Mouse (Mus musculus) ES-E14 (cell line): Measurements from ENCODE around the gene Npw. TPM values are rescaled to one million over a fixed set of nuclear protein-coding genes. Genes with fewer than 3 reads are reported as not detected.

Experiments
- DNase-seq: peaks from one replicate; pipeline ENCODE4 v3.0.0-alpha.2; 2013; ENCODE audit warnings: low read depth, low spot score
- H3K27ac ChIP-seq: 2 replicates; pipeline ENCODE4 v1.5.1; 2012; ENCODE audit warnings: low read depth, mild to moderate bottlenecking, low read length, moderate library complexity, mixed read lengths; ENCODE audit not compliant: poor library complexity, insufficient read depth, severe bottlenecking
- H3K36me3 ChIP-seq: 2 replicates; pipeline ENCODE4 v1.6.1; 2012; ENCODE audit warnings: mild to moderate bottlenecking, low read length, moderate library complexity, mixed read lengths; ENCODE audit not compliant: control insufficient read depth, poor library complexity, insufficient read depth, severe bottlenecking
- H3K4me1 ChIP-seq, 2 experiments: fragments of 150-350 bp in 1 of 2; sonication (generic) in 1 of 2; 2 replicates each; pipeline ENCODE4 v1.6.1; 2012; ENCODE audit warnings: low read length in 2 of 2, mild to moderate bottlenecking in 1 of 2, mixed read lengths in 1 of 2; ENCODE audit not compliant: control insufficient read depth in 2 of 2, insufficient read depth in 2 of 2, poor library complexity in 1 of 2
- H3K4me3 ChIP-seq, 2 experiments: fragments of 150-350 bp in 1 of 2; sonication (generic) in 1 of 2; 2 replicates each; pipeline ENCODE4 v1.5.1; 2012; ENCODE audit warnings: low read length in 2 of 2, low read depth in 1 of 2, mild to moderate bottlenecking in 1 of 2, mixed read lengths in 1 of 2; ENCODE audit not compliant: insufficient read depth in 1 of 2, poor library complexity in 1 of 2, severe bottlenecking in 1 of 2
- H3K9ac ChIP-seq: 2 replicates; pipeline ENCODE4 v1.6.1; 2012; ENCODE audit warnings: low read depth, mild to moderate bottlenecking, low read length, mixed read lengths; ENCODE audit not compliant: poor library complexity, insufficient read depth, severe bottlenecking
- H3K9me3 ChIP-seq: fragments of 150-350 bp; sonication (generic); 2 replicates; pipeline ENCODE4 v1.6.1; 2012; ENCODE audit warnings: low read depth, mild to moderate bottlenecking, low read length; ENCODE audit not compliant: control insufficient read depth, insufficient read depth
- CHD2 ChIP-seq: IDR thresholded peaks from 2 replicates; pipeline ENCODE4 v1.6.1; 2014; ENCODE audit warnings: mild to moderate bottlenecking, low read depth, low read length, inconsistent platforms
- HCFC1 ChIP-seq: IDR thresholded peaks from 2 replicates; pipeline ENCODE4 v1.6.1; 2012; ENCODE audit warnings: low read length, inconsistent platforms, borderline replicate concordance; ENCODE audit not compliant: insufficient read depth
- MAFK ChIP-seq: IDR thresholded peaks from 2 replicates; pipeline ENCODE4 v1.6.1; 2014; ENCODE audit warnings: mild to moderate bottlenecking, low read depth, low read length, inconsistent platforms; ENCODE audit not compliant: insufficient read depth
- ZC3H11A ChIP-seq: IDR thresholded peaks from 2 replicates; pipeline ENCODE4 v1.6.1; 2012; ENCODE audit warnings: low read depth, mild to moderate bottlenecking, inconsistent platforms, low read length, borderline replicate concordance
- ZNF384 ChIP-seq: IDR thresholded peaks from 2 replicates; pipeline ENCODE4 v1.6.1; 2012; ENCODE audit warnings: low read depth, low read length, inconsistent platforms
- in situ Hi-C, 2 experiments: fragments of 600-800 bp; cut with MboI; formaldehyde crosslinking; loops; one replicate each; pipeline ENCODE4 v1.15.1; 2025; ENCODE audit warnings: low sequenced_read_pairs in 2 of 2, inconsistent platforms in 1 of 2; ENCODE audit not compliant: unreplicated experiment in 2 of 2
- total RNA-seq: library from RNA; depleted of rRNA; stranded (reverse); fragments of 300-350 nt; gene quantifications from 2 replicates; pipeline ENCODE4 v1.2.3, GENCODE M21; 2012

The Npw gene
- total RNA-seq, 1 experiment, result 3.0 TPM

DNA sequence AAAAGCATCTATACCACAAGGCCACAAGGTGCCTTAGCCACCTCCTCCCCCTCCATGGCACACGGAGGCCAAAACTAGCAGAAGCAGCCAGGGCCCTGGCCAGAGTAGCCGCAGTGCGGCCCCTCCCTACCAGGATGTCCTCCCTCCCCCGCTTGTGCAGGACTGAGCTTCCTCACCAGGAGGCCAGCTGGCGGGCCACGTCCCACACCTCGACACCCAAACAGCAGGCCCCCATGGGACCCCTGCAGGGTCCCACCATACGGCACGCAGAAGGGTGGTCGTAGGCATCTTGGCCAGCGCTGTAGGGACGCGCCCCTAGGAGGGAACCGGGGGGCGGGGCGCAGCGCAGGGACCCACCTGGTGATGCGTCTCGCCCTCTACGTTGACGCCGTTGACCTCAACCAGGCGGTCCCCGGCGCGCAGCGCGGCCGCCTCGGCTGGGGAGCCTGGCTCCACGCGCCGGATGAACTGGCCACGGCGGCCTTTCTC lies 8.6 kb downstream of the Npw start:
- in situ Hi-C loops, result no loop called here
- DNase-seq, result no peak
- H3K27ac ChIP-seq, result no peak overlapping the region
- no peaks in the 10 kb centered on the region for H3K9me3 ChIP-seq
- peak overlapping the region; percentile 88 for H3K9ac ChIP-seq
- no peak for TF ChIP-seq HCFC1
- TF ChIP-seq CHD2, result no peak
- TF ChIP-seq MAFK, result no peak
- TF ChIP-seq ZC3H11A, result no peak
- no peaks in the 10 kb centered on the region for H3K36me3 ChIP-seq
- peaks cover 8 to 27% of the 10 kb centered on the region in 2 experiments; a peak in 3 of 4 replicates for H3K4me1 ChIP-seq
- H3K4me3 ChIP-seq, result peak overlapping the region; percentile 85 to 96

DNA sequence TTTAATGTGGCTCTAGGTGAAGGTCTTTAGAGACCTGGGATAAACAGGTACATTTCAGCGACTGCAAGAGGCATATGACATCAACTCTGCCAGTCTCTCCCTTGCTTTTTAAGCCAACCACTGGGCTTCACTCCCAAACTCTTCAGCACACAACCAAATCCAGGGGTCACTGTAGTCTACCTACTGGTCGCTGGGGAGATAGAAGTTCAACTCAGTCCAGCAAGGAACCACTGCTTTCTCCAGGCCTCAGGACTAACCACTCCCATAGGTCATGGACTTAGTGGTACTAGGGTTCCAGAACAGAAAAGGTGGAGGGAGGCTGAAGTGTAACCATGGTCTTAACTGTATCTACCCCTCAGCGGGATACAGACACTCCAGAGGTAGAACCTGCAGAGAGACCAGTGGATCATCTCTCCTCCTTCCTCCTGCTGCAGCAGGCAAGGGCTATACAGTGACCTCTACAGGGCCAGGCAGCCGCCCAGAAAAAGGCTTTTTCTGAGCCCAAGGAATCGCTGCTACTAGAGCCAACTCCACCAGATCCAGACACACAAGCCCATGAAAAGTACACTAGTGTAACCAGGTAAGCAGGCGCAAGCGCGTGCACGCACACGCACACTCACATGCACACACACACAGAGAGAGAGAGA lies 9.4 kb downstream of the Npw start:
- in situ Hi-C loops, result no loop called here
- Histone ChIP-seq H3K9me3 (no peaks in the 10 kb centered on the region), H3K36me3 (no peaks in the 10 kb centered on the region), H3K9ac (no peak overlapping the region), H3K27ac (no peak overlapping the region), H3K4me1 (peaks cover 10 to 31% of the 10 kb centered on the region in 2 experiments; a peak in 3 of 4 replicates), H3K4me3 (no peak overlapping the region)
- TF ChIP-seq MAFK, result no peak
- no peak for TF ChIP-seq ZNF384
- TF ChIP-seq HCFC1, result no peak
- TF ChIP-seq CHD2, result no peak
- TF ChIP-seq ZC3H11A, result no peak
- DNase-seq, result no peak

DNA sequence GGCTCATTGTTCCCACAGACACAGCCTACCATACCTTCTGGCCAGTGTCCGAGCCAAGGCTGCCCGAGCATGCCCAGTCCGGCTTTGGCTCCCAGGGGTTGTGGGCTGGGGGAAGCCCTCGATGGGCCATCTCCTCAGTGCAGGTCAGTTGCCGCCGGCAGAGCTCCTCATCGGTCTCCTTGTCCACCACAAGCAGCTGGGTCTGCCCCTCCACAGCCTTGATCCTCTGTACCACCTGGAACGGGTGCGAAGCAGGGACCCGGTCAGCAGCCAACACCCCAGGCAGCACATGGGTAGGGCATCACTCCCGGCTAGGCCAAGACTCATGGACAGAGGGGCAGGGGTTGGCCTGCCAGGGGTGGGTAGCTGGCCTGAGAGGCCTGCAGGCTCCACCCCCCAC lies 10.8 kb downstream of the Npw start:
- no peaks in the 10 kb centered on the region for H3K9me3 ChIP-seq
- peaks cover 10 to 31% of the 10 kb centered on the region in 2 experiments; a peak in 3 of 4 replicates for H3K4me1 ChIP-seq
- H3K36me3 ChIP-seq, result no peaks in the 10 kb centered on the region
- no peak for DNase-seq
- no peak for TF ChIP-seq HCFC1
- no peak overlapping the region for H3K27ac ChIP-seq
- in situ Hi-C loops, result no loop called here
- H3K4me3 ChIP-seq, result no peak overlapping the region
- H3K9ac ChIP-seq, result no peak overlapping the region

DNA sequence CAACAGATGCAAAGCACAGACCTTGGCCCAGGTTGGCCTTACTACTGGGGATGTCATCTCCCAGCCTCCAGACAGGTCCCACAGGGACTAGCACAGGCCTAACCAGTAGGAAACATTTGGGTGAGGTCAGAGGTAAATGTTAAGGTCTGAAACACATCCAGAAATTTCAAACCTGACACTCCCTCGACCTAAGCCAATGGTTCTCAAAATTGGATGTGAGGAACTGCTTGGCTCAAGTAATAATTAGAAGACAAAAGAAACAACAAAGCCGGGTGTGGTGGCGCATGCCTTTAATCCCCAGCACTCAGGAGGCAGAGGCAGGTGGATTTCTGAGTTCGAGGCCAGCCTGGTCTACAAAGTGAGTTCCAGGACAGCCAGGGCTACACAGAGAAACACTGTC lies 11.9 kb downstream of the Npw start:
- peaks cover 4% of the 10 kb centered on the region; the same call in 1 of the 2 replicates for H3K36me3 ChIP-seq
- no peak overlapping the region for H3K4me3 ChIP-seq
- H3K27ac ChIP-seq, result no peak overlapping the region
- no peak for TF ChIP-seq CHD2
- TF ChIP-seq ZNF384, result no peak
- no peak for TF ChIP-seq HCFC1
- H3K9me3 ChIP-seq, result no peaks in the 10 kb centered on the region
- in situ Hi-C loops, result no loop called here
- no peak for DNase-seq
- peaks cover 10 to 31% of the 10 kb centered on the region in 2 experiments; a peak in 3 of 4 replicates for H3K4me1 ChIP-seq
- H3K9ac ChIP-seq, result no peak overlapping the region

DNA sequence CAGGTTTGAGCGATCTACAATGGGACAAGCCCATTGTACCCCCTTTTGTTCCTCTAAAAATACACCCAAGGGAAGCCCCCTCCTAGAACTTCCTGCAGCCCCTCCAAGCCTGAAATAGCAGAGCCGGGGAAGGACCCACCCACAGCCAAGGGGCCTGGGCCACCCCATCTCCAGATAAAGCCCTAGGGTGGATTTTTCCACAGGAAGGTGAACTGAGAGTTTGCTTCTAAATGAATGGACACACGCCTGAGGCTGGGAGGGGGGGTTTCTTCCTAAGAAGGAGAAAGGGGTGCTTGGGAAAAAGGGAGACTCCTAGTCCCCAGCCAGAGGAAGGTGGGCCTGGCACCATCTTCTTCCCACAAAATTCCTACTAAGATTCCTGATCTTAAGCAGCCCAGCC lies 12.3 kb downstream of the Npw start:
- H3K27ac ChIP-seq, result no peak overlapping the region
- in situ Hi-C loops, result no loop called here
- no peak overlapping the region for H3K9ac ChIP-seq
- DNase-seq, result no peak
- H3K4me3 ChIP-seq, result no peak overlapping the region
- H3K36me3 ChIP-seq, result peaks cover 4% of the 10 kb centered on the region; the same call in 1 of the 2 replicates
- H3K4me1 ChIP-seq, result peaks cover 10 to 31% of the 10 kb centered on the region in 2 experiments; a peak in 3 of 4 replicates
- TF ChIP-seq HCFC1, result no peak
- no peak for TF ChIP-seq CHD2
- TF ChIP-seq MAFK, result no peak
- TF ChIP-seq ZC3H11A, result no peak
- no peak for TF ChIP-seq ZNF384
- no peaks in the 10 kb centered on the region for H3K9me3 ChIP-seq
